Mouse (Mus musculus): ENCODE measurements around the gene Scnn1a.
A peak's percentile ranks its signal among the peaks of the same experiment; 100 is the strongest.

Gene Scnn1a

GRCm38 (mm10) chr6:125340244-125340643, 19.8 kb downstream of the Scnn1a start:
- DNase-seq (ENCODE audit: extremely low read depth, low read depth) = no peak

GRCm38 (mm10) chr6:125342198-125342597, 21.7 kb downstream of the Scnn1a start:
- DNase-seq (ENCODE audit: extremely low read depth, low read depth) = no peak

- DNase-seq (ENCODE audit: extremely low read depth, low read depth) = no peak
These were observed 23.6 kb downstream of the Scnn1a start for GRCm38 (mm10) chr6:125344084-125344483.

- no peak for DNase-seq (ENCODE audit: extremely low read depth, low read depth)
These were observed 24.4 kb downstream of the Scnn1a start for GRCm38 (mm10) chr6:125344866-125345265.

- DNase-seq (ENCODE audit: extremely low read depth, low read depth) = peak; percentile 44
These were observed 25.2 kb downstream of the Scnn1a start for GRCm38 (mm10) chr6:125345625-125346024.

- DNase-seq (ENCODE audit: extremely low read depth, low read depth) = no peak
These were observed 25.6 kb downstream of the Scnn1a start for GRCm38 (mm10) chr6:125346029-125346428.

- DNase-seq (ENCODE audit: extremely low read depth, low read depth) = no peak
These were observed 28.5 kb downstream of the Scnn1a start, which contains the start of gene Tnfrsf1a for GRCm38 (mm10) chr6:125348721-125349574. Gene Tnfrsf1a (plus strand): TSS chr6:125349362.

- DNase-seq (ENCODE audit: extremely low read depth, low read depth) = peak; percentile 69
These were observed 29.2 kb downstream of the Scnn1a start for GRCm38 (mm10) chr6:125349575-125350230.

- peak; percentile 66 for DNase-seq (ENCODE audit: extremely low read depth, low read depth)
These were observed 30.0 kb downstream of the Scnn1a start for GRCm38 (mm10) chr6:125350231-125350994.

- DNase-seq (ENCODE audit: extremely low read depth, low read depth) = no peak
These were observed 30.5 kb downstream of the Scnn1a start for GRCm38 (mm10) chr6:125350995-125351324.

- no peak for DNase-seq (ENCODE audit: extremely low read depth, low read depth)
These were observed 31.0 kb downstream of the Scnn1a start for GRCm38 (mm10) chr6:125351368-125352045.

- no peak for DNase-seq (ENCODE audit: extremely low read depth, low read depth)
These were observed 31.6 kb downstream of the Scnn1a start for GRCm38 (mm10) chr6:125352046-125352384.

GRCm38 (mm10) chr6:125352811-125353210, 32.4 kb downstream of the Scnn1a start:
- DNase-seq (ENCODE audit: extremely low read depth, low read depth) = no peak

GRCm38 (mm10) chr6:125353221-125353620, 32.8 kb downstream of the Scnn1a start:
- no peak for DNase-seq (ENCODE audit: extremely low read depth, low read depth)

GRCm38 (mm10) chr6:125353655-125354054, 33.2 kb downstream of the Scnn1a start:
- DNase-seq (ENCODE audit: extremely low read depth, low read depth) = no peak

- no peak for DNase-seq (ENCODE audit: extremely low read depth, low read depth)
These were observed 34.1 kb downstream of the Scnn1a start for GRCm38 (mm10) chr6:125354352-125355151.

GRCm38 (mm10) chr6:125355197-125355741, 34.8 kb downstream of the Scnn1a start:
- no peak for DNase-seq (ENCODE audit: extremely low read depth, low read depth)

GRCm38 (mm10) chr6:125356264-125356663, 35.8 kb downstream of the Scnn1a start:
- DNase-seq (ENCODE audit: extremely low read depth, low read depth) = no peak

GRCm38 (mm10) chr6:125357334-125357733, 36.9 kb downstream of the Scnn1a start:
- DNase-seq (ENCODE audit: extremely low read depth, low read depth) = no peak

- no peak for DNase-seq (ENCODE audit: extremely low read depth, low read depth)
These were observed 39.5 kb downstream of the Scnn1a start for GRCm38 (mm10) chr6:125359999-125360398.
